Mouse (Mus musculus): ENCODE measurements around the gene Il21. TPM values are rescaled to one million over a fixed set of nuclear protein-coding genes. Genes with fewer than 3 reads are reported as not detected.

Il21 gene
- total RNA-seq, 2 experiments from 2014 or later: not detected

GRCm38 (mm10) chr3:37191953-37192352, 40.5 kb downstream of the Il21 start:
- no peak for DNase-seq

- no peak for DNase-seq
Observed at GRCm38 (mm10) chr3:37185534-37185933, 46.9 kb downstream of the Il21 start.

- peak; percentile 18 for DNase-seq
Observed at GRCm38 (mm10) chr3:37182415-37183269, 49.8 kb downstream of the Il21 start.

GRCm38 (mm10) chr3:37181041-37181440, 51.4 kb downstream of the Il21 start:
- no peak for DNase-seq

GRCm38 (mm10) chr3:37180039-37180743, 52.2 kb downstream of the Il21 start:
- DNase-seq: peak; percentile 18

- DNase-seq: no peak
Observed at GRCm38 (mm10) chr3:37179472-37179871, 53.0 kb downstream of the Il21 start.

- no peak for DNase-seq
Observed at GRCm38 (mm10) chr3:37174711-37175572, 57.5 kb downstream of the Il21 start.

GRCm38 (mm10) chr3:37173285-37173684, 59.2 kb downstream of the Il21 start:
- DNase-seq: no peak

Small RNA genes within 50 kb of the gene (microRNA-seq; reads per million reads assigned to microRNA genes)
- 0 reads per million in 2 experiments for gene Gm24169

Other genes with a start within 250 kb of the Il21 start
- gene Adad1, start 169.1 kb downstream of the Il21 start, total RNA-seq (2021): under 1 TPM in 1 of 2 experiments, not detected in 1; 0.14 TPM
- not detected for gene Il2, start 106.7 kb downstream of the Il21 start, total RNA-seq (2021)
- gene Bbs12, start 79.9 kb upstream of the Il21 start, total RNA-seq (2021): 1 to 10 TPM; 2.2 to 2.7 TPM
- gene Cetn4, start 80.1 kb upstream of the Il21 start, total RNA-seq (2021): 1 to 10 TPM; 1.6 to 2.0 TPM
- 1 to 10 TPM; 3.2 to 3.5 TPM for gene Fgf2, start 115.7 kb upstream of the Il21 start, total RNA-seq (2021)
- gene Spata5, start 187.3 kb upstream of the Il21 start, total RNA-seq (2021): 10 to 100 TPM; 25.4 to 28.9 TPM
- 10 to 100 TPM; 15.0 to 15.1 TPM for gene Nudt6, start 187.6 kb upstream of the Il21 start, total RNA-seq (2021)

Data from heart, postnatal 4 days (tissue).